Mouse (Mus musculus) embryonic facial prominence, embryonic 13.5 days (tissue): Measurements from ENCODE around the gene Pogz. TPM values are rescaled to one million over a fixed set of nuclear protein-coding genes. Genes with fewer than 3 reads are reported as not detected.
"Not testable (repeated sequence)": the region's sequence is repeated elsewhere in the genome, so short reads cannot be mapped to it uniquely, and the experiment has no call there.

ENCODE experiments used
- ATAC-seq: fragments of 200-750 bp; cut with Nextera tagmentation; 2 replicates; pipeline ENCODE4 v1.8.0; 2017; ENCODE audit warnings: low read depth; ENCODE audit not compliant: insufficient number of reproducible peaks, insufficient read depth, low FRiP score, low TSS enrichment
- H3K27ac ChIP-seq: fragments of 300-500 bp; sonication (generic); 2 replicates; pipeline ENCODE4 v1.5.1; 2015; ENCODE audit warnings: moderate library complexity, mild to moderate bottlenecking, inconsistent platforms
- H3K27me3 ChIP-seq: fragments of 300-500 bp; sonication (generic); 2 replicates; pipeline ENCODE4 v1.6.1; 2015; ENCODE audit warnings: mild to moderate bottlenecking, inconsistent platforms
- H3K36me3 ChIP-seq: fragments of 300-500 bp; sonication (generic); 2 replicates; pipeline ENCODE4 v1.6.1; 2015; ENCODE audit warnings: mild to moderate bottlenecking, inconsistent platforms
- H3K4me1 ChIP-seq: fragments of 300-500 bp; sonication (generic); 2 replicates; pipeline ENCODE4 v1.6.1; 2015; ENCODE audit warnings: inconsistent platforms
- H3K4me2 ChIP-seq: fragments of 300-500 bp; sonication (generic); 2 replicates; pipeline ENCODE4 v1.6.1; 2015; ENCODE audit warnings: moderate library complexity, mild to moderate bottlenecking, inconsistent platforms
- H3K4me3 ChIP-seq: fragments of 300-500 bp; sonication (generic); 2 replicates; pipeline ENCODE4 v1.5.1; 2015; ENCODE audit warnings: mild to moderate bottlenecking, inconsistent platforms
- H3K9ac ChIP-seq: fragments of 300-500 bp; sonication (generic); 2 replicates; pipeline ENCODE4 v1.6.1; 2015; ENCODE audit warnings: mild to moderate bottlenecking, inconsistent platforms
- H3K9me3 ChIP-seq: fragments of 300-500 bp; sonication (generic); 2 replicates; pipeline ENCODE4 v1.6.1; 2016; ENCODE audit warnings: inconsistent platforms
- WGBS: fragments of 180-500 bp; shearing (Covaris S2); methylation state at CpG from one replicate; pipeline ENCODE4 v1.1.7; 2015; ENCODE audit warnings: mixed read lengths; 5-methylcytosine and 5-hydroxymethylcytosine counted together
- polyA plus RNA-seq: library from polyadenylated mRNA; unstranded; fragments of >200 nt; fragmentation: Nextera tagmentation; extraction: Ambion mirVana; gene quantifications from 2 replicates; pipeline ENCODE4 v1.2.1, GENCODE M21; 2015

Pogz gene
- polyA plus RNA-seq, 1 experiment from 2014 or later = 22.9 TPM

DNA sequence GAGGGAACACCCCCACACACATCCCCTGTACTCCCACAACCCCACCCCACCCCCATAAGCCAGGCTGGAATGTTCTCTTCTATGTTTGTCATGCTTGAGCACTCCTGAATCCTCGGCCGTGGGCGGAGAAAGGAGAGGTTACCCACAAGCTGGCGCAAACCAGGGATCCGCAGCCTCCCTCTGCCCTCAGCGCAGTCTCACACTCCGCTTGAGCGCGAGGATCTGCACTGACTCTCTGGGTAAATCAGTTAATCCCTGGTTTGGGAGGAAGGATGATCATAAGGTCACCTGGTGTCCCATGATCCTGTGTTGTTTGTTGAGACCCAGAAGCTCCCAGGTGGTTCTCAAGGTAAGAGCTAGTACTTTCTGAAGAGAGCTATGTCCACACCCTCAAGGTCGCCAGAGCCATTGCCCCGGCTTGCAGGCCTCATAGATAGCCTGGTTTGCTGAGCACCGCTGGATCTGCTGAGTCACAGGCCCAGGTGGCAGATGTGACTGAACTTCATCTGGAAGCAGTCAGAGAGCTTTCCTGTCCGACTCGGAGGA, 80.5 kb downstream of the Pogz start:
- ATAC-seq = no peak
- no peaks in the 10 kb centered on the region for H3K36me3 ChIP-seq
- H3K27ac ChIP-seq = no peak overlapping the region; the same call in 1 of the 2 replicates
- no peak overlapping the region for H3K4me2 ChIP-seq
- no peak overlapping the region for H3K9ac ChIP-seq
- H3K27me3 ChIP-seq = 0 out of 2 replicates have a peak, but pooled peaks cover 3% of the 10 kb centered on the region
- WGBS = 47% methylated on average over 14 of the region's 14 CpGs
- no peaks in the 10 kb centered on the region for H3K9me3 ChIP-seq
- H3K4me1 ChIP-seq = peaks cover 9% of the 10 kb centered on the region; the same call in 1 of the 2 replicates
- H3K4me3 ChIP-seq = no peak overlapping the region

DNA sequence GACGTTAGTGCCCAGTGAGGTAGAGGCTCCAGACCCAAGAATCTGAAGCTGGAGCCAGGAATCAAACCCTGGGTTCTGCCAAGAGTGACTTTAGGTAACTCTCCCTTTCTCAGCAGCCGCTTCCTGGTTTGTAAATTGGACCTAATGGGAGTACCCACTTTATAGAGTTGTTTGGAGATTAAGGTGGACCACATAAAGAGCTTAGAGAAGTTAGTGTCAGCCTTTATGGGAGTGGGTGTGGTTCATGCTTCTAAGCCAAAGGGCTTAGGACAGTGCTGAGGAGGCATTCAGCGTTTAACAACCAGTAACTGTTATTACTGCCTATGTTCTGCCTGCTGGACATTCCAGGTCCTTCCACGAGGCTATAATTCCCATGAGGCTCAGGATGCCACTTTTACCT, 81.5 kb downstream of the Pogz start:
- Histone ChIP-seq H3K36me3 (no peaks in the 10 kb centered on the region), H3K27me3 (0 out of 2 replicates have a peak, but pooled peaks cover 3% of the 10 kb centered on the region), H3K4me3 (no peak overlapping the region), H3K27ac (no peak overlapping the region), H3K4me1 (peaks cover 9% of the 10 kb centered on the region; the same call in 1 of the 2 replicates), H3K4me2 (no peak overlapping the region), H3K9ac (no peak overlapping the region), H3K9me3 (no peaks in the 10 kb centered on the region)
- ATAC-seq = no peak
- 70% methylated on average over 4 of the region's 4 CpGs for WGBS

DNA sequence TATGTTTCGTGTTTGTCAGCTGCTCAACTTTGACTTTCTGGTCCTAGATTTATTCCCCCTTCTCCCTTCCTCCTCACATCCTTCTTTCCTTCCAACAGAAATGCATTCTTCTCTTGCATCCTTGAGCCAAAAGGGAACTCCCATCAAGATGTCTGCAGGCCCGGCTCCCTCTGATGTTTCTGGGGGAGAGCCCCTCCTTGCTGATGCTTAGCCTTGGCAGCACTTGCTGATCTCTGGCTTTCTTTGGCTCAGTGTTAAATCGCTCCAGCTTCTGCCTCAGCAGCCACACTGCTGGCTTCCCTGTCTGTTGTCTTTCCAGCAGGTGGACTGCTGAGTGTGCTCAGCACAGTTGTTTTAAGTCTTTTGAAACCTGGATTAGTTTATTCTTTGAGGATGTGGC, 83.7 kb downstream of the Pogz start:
- ATAC-seq = no peak
- H3K9ac ChIP-seq = no peak overlapping the region
- H3K4me1 ChIP-seq = peaks cover 6% of the 10 kb centered on the region; the same call in 1 of the 2 replicates
- H3K27me3 ChIP-seq = 0 out of 2 replicates have a peak, but pooled peaks cover 3% of the 10 kb centered on the region
- H3K4me2 ChIP-seq = no peak overlapping the region
- no peak overlapping the region for H3K4me3 ChIP-seq
- no peaks in the 10 kb centered on the region for H3K9me3 ChIP-seq
- H3K27ac ChIP-seq = no peak overlapping the region
- H3K36me3 ChIP-seq = no peaks in the 10 kb centered on the region
- 42% methylated on average over 3 of the region's 3 CpGs for WGBS

DNA sequence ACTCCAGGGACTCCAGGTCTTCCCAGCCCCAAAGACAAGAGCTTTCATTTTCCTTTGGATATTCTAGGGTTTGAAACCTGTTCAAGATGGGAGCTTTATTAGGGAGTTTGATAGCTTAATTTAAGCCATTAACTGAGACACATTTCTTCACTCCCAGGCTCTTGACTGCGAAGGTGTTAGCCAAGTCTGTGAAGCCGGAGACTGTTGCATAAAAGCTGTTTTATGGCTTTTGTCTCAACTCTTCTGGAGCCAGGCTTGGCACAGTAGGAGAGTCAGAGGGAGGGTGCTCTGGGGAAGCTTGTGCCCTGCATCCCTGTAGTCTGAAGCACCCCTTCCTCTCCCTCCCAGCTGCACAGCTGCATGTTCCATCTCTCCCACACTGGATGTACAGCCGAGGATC, 85.0 kb downstream of the Pogz start:
- Histone ChIP-seq H3K4me1 (0 out of 2 replicates have a peak, but pooled peaks cover 3% of the 10 kb centered on the region), H3K9me3 (no peaks in the 10 kb centered on the region), H3K9ac (no peak overlapping the region), H3K4me3 (no peak overlapping the region), H3K36me3 (no peaks in the 10 kb centered on the region), H3K27ac (no peak overlapping the region), H3K27me3 (0 out of 2 replicates have a peak, but pooled peaks cover 3% of the 10 kb centered on the region), H3K4me2 (no peak overlapping the region)
- no peak for ATAC-seq
- WGBS = 60% methylated on average over 3 of the region's 3 CpGs

DNA sequence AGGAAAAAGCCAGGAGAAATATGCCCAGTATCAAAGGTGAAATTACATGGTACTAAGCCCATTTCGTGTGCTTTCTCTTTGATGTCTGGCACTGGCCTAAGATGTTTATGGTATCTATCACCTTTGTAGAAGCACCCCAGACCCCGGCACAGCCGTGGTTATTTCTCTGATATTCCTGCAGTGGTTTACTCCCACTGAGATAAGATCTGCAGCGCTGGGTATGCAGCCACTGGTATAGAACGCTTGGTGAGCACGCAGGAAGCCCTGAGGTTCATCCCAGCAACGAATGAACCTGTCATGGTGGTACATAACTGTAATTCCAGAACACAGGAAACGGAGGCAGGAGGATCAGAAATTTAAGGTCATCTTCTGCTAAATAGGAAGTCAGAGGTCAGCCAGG, 87.3 kb downstream of the Pogz start:
- H3K27me3 ChIP-seq = 0 out of 2 replicates have a peak, but pooled peaks cover 3% of the 10 kb centered on the region

DNA sequence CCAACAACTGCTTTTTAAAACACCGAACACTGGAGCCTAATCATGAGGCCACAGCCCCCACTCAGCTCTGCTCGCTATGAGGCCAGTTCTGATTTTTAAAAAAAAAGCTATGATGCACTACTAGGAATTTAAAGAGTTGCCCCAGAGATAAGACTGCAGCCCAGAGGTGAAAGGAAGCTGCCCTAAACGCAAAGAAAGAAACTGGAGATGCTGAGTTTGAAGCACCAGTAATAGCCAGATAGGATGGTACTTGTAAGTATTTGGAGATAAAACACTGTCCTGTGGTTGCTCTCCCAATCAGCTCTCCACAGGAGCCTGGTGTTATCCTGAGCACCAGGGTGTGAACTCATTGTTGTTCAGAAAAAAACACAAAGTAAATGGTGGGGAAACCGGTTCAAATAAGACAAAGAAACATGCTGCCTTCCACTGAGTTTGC, 89.0 kb downstream of the Pogz start:
- not testable (repeated sequence) for H3K9me3 ChIP-seq, H3K4me3 ChIP-seq, H3K27me3 ChIP-seq, H3K4me2 ChIP-seq, H3K27ac ChIP-seq, H3K4me1 ChIP-seq, ATAC-seq, H3K36me3 ChIP-seq, H3K9ac ChIP-seq
- 40% methylated on average over 4 of the region's 4 CpGs for WGBS

More for the DNA sequence above, 87.3 kb downstream of the Pogz start:
- H3K4me1 ChIP-seq = no peaks in the 10 kb centered on the region
- no peak overlapping the region for H3K27ac ChIP-seq
- ATAC-seq = no peak
- no peak overlapping the region for H3K9ac ChIP-seq
- 64% methylated on average over 8 of the region's 8 CpGs for WGBS
- H3K36me3 ChIP-seq = no peaks in the 10 kb centered on the region
- H3K9me3 ChIP-seq = no peaks in the 10 kb centered on the region
- no peak overlapping the region for H3K4me3 ChIP-seq
- no peak overlapping the region for H3K4me2 ChIP-seq

DNA sequence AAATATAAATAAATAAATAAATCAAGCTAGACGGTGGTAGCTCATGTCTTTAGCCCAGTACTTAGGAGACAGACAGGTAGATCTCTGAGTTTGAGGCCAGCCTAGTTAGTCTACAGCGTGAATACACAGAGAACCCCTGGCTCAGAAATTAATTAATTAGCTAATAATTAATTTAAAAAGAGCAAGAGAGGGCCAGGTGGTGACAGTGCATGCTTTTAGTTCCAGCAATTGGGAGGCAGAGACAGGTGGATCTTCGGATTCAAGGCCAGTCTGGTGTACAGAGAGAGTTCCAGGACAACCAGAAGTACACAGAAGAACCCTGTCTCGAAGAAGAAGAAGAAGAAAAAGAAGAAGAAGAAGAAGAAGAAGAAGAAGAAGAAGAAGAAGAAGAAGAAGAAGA, 91.6 kb downstream of the Pogz start:
- not testable (repeated sequence) for H3K4me3 ChIP-seq, H3K36me3 ChIP-seq, H3K9ac ChIP-seq, H3K27me3 ChIP-seq, ATAC-seq, H3K9me3 ChIP-seq, H3K4me2 ChIP-seq, H3K27ac ChIP-seq
- WGBS = 85% methylated on average over 4 of the region's 4 CpGs
- H3K4me1 ChIP-seq = peaks cover 13% of the 10 kb centered on the region

DNA sequence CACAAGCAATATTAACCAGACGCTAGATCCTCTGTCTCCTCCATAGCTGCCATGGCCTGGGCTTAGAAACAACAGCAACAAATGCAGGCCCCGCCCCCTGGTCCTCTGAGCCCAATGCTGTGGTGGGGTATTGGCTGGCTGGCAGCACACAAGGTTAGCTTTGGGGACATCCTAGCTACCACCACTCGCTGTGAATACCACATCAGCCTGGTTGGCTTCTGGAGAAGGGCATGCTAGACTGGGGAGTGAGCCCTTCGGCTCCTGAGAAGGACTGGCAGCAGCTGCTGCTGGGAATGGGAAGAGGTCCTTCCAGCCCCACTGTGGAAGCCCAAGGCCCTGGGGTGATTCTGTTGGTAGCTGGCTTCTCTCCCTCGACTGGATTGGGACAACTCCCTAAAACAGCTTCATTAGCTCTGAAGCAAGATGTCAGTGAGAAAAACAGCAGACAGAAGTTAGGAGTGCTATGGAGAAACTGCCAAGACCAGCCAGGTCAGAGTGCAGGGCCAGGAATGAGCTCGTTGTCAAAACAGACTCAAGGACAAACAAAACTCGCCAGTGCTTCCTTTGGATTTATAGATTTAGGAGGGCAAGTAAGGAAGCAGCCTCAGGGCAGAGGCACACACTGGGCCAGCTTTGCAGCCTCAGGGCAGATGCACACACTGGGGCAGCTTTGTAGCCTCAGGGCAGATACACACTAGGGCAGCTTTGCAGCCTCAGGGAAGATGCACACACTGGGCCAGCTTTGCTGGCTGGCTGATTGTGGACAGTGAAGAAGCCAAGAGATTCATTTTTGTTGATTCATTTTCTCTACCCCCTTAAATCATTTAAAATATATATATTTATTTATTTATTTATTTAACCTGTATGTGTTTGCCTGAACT, 93.3 kb downstream of the Pogz start:
- not testable (repeated sequence) for H3K27ac ChIP-seq, H3K9ac ChIP-seq, H3K27me3 ChIP-seq, H3K4me3 ChIP-seq, ATAC-seq, H3K4me2 ChIP-seq, H3K9me3 ChIP-seq, H3K36me3 ChIP-seq
- 41% methylated on average over 7 of the region's 7 CpGs for WGBS
- peaks cover 13% of the 10 kb centered on the region for H3K4me1 ChIP-seq

DNA sequence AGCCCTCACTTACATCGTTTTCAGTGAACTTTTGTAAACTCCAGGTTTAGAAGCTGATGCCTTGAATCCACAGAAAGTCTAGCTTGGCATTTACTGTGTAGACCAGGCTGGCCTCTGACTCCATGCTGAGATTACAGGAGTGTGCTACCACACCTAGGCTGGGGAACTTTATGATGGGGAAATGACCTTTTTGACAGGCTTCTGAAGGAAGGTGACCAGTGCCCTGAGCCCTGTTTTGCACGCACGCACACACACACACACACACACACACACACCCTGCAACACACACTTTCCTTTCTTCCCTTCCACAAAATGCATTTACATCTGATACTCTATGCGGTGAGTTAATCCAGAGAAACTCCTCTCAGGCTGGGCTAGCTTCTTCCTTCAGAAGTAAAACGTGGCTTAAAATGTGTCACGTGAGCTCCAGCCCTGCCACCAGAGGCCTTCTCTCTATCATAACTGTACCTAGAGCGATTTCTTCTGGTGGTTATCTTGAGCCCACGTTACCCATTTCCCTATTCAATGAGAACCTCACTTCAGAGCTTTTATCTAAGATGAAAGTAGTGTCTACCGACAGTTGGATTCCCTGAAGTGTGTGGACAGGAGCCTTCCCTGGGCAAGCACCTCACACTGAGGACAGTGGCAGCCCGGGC, 94.2 kb downstream of the Pogz start:
- ATAC-seq, H3K4me2 ChIP-seq: not testable (repeated sequence)

More for the DNA sequence above, 94.2 kb downstream of the Pogz start:
- WGBS = 78% methylated on average over 10 of the region's 10 CpGs
- peaks cover 13% of the 10 kb centered on the region for H3K4me1 ChIP-seq
- H3K4me3 ChIP-seq, H3K9me3 ChIP-seq, H3K36me3 ChIP-seq, H3K9ac ChIP-seq, H3K27me3 ChIP-seq: not testable (repeated sequence)
- H3K27ac ChIP-seq = peak overlapping the region; percentile 82; the same call in 1 of the 2 replicates
